Comparison of ENCODE assay signal across 8 mouse cellular contexts in genomic region chr3:146684811-146685675, GRCm38 (mm10). TPM values are rescaled to one million over a fixed set of nuclear protein-coding genes. Genes with fewer than 3 reads are reported as not detected.
A peak's percentile ranks its signal among the peaks of the same experiment; 100 is the strongest.
DNase-seq lines count a peak whose midpoint lies in the region; ATAC-seq and TF ChIP-seq lines count a peak whose summit lies in the region.

Samd13 (minus strand) TSS chr3:146685592.

- WGBS in bone marrow, adult 2 months: 4% methylated on average over 50 of the region's 50 CpGs
- WGBS in forebrain, embryonic 16.5 days: 4% methylated on average over 50 of the region's 50 CpGs

- intact Hi-C loops in heart, postnatal 36 days (cut with DNase I): loop anchor here (5.0 to 10.0 kb wide), 2 partner anchors 97 to 120 kb away; no protein-coding TSS in a partner anchor

- TF ChIP-seq CTCF in ES-Bruce4 (IDR thresholded peaks at IDR 0.05; ENCODE audit: low read depth, low read length): no peak
- TF ChIP-seq CTCF in bone marrow, adult 2 months (IDR thresholded peaks at IDR 0.05; ENCODE audit: control insufficient read depth, insufficient read depth, low read length): no peak
- no peak for TF ChIP-seq CTCF in layer of hippocampus, adult 2 months (conservative IDR thresholded peaks at IDR 0.05)

- peak within 1 kb of the TSS; percentile 42 for H3K9ac ChIP-seq in ES-Bruce4 (ENCODE audit: low read depth, poor library complexity, severe bottlenecking)
- H3K9ac ChIP-seq in forebrain, embryonic 16.5 days (replicated peaks; ENCODE audit: low read depth, low read length): peak within 1 kb of the TSS; percentile 33

- no peaks in the 10 kb centered on the region; the same call in 1 of the 2 replicates for H3K27me3 ChIP-seq in ES-Bruce4 (ENCODE audit: control insufficient read depth, insufficient read depth, low read length, poor library complexity, severe bottlenecking)
- 0 out of 2 replicates have a peak, but pooled peaks cover 3% of the 10 kb centered on the region for H3K27me3 ChIP-seq in forebrain, embryonic 16.5 days (replicated peaks; ENCODE audit: control insufficient read depth, insufficient read depth, low read length)

- DNase-seq in heart, postnatal 36 days: peak; percentile 64 to 72
- peak in 1 of 2 experiments; percentile 57 for DNase-seq in layer of hippocampus, adult 2 months (ENCODE audit: low spot score in 2 of 2)
- DNase-seq in lung, postnatal 10 days: peak; percentile 75
- peak; percentile 62 for DNase-seq in ovary, postnatal 36 days (ENCODE audit: low spot score)
- DNase-seq in urinary bladder, adult 2 months (ENCODE audit: low spot score): peak; percentile 29

- H3K4me3 ChIP-seq in ES-Bruce4 (ENCODE audit: low read depth, low read length): peak within 1 kb of the TSS; percentile 67
- peak within 1 kb of the TSS; percentile 59 for H3K4me3 ChIP-seq in bone marrow, adult 2 months (replicated peaks; ENCODE audit: control insufficient read depth, low read depth, low read length)
- H3K4me3 ChIP-seq in forebrain, embryonic 16.5 days (replicated peaks; ENCODE audit: low read length): peak within 1 kb of the TSS; percentile 46
- H3K4me3 ChIP-seq in layer of hippocampus, adult 2 months: peak within 1 kb of the TSS; percentile 64

- H3K4me2 ChIP-seq in forebrain, embryonic 16.5 days (ENCODE audit: low read length): peak within 1 kb of the TSS; percentile 81

- no peaks in the 10 kb centered on the region for H3K9me3 ChIP-seq in ES-Bruce4 (replicated peaks; ENCODE audit: control insufficient read depth, insufficient read depth, low read length, poor library complexity, severe bottlenecking)
- no peaks in the 10 kb centered on the region for H3K9me3 ChIP-seq in forebrain, embryonic 16.5 days (ENCODE audit: control insufficient read depth, low read length)

- H3K4me1 ChIP-seq in ES-Bruce4 (ENCODE audit: control insufficient read depth, insufficient read depth, low read length): no peaks in the 10 kb centered on the region
- peaks cover 2% of the 10 kb centered on the region for H3K4me1 ChIP-seq in bone marrow, adult 2 months (ENCODE audit: control insufficient read depth, insufficient read depth, low read length)
- peaks cover 18% of the 10 kb centered on the region for H3K4me1 ChIP-seq in forebrain, embryonic 16.5 days (replicated peaks; ENCODE audit: control insufficient read depth, insufficient read depth, low read length)

- peak; percentile 94 for ATAC-seq in forebrain, embryonic 16.5 days

- TF ChIP-seq EP300 in ES-Bruce4 (IDR thresholded peaks at IDR 0.05; ENCODE audit: insufficient read depth, low read depth, low read length): no peak

- no peaks in the 10 kb centered on the region for H3K36me3 ChIP-seq in ES-Bruce4 (ENCODE audit: control insufficient read depth, insufficient read depth, low read length, poor library complexity, severe bottlenecking)
- no peaks in the 10 kb centered on the region for H3K36me3 ChIP-seq in forebrain, embryonic 16.5 days (ENCODE audit: control insufficient read depth, insufficient read depth)

- TF ChIP-seq POLR2A in ES-Bruce4 (IDR thresholded peaks at IDR 0.05; ENCODE audit: insufficient read depth, low read length): no peak
- TF ChIP-seq POLR2A in bone marrow, adult 2 months (IDR thresholded peaks at IDR 0.05; ENCODE audit: borderline replicate concordance, control insufficient read depth, low read depth, low read length): no peak

- H3K27ac ChIP-seq in ES-Bruce4 (ENCODE audit: insufficient read depth, low read length): no peak within 1 kb of the TSS
- no peak within 1 kb of the TSS for H3K27ac ChIP-seq in bone marrow, adult 2 months (ENCODE audit: control insufficient read depth, insufficient read depth, low read depth, low read length, poor library complexity)
- no peak within 1 kb of the TSS for H3K27ac ChIP-seq in forebrain, embryonic 16.5 days (ENCODE audit: low read length)
- 0 out of 2 replicates have a peak within 1 kb of the TSS, but pooled peaks have one; percentile 20 for H3K27ac ChIP-seq in layer of hippocampus, adult 2 months

RNA-seq across cellular contexts. Expression of gene Samd13, which starts in this region (rescaled TPM):
- not detected in 2 replicates for polyA plus RNA-seq in ES-Bruce4 (2011; ENCODE audit: insufficient read depth, insufficient read length, low read depth, missing spikeins)
- polyA plus RNA-seq in bone marrow, adult 2 months (2011; ENCODE audit: insufficient read depth, insufficient read length, low replicate concordance, missing spikeins): not detected in 2 replicates
- polyA plus RNA-seq in forebrain, embryonic 16.5 days (2015; fragmentation: Nextera tagmentation; extraction: Ambion mirVana): 0.63 and 0.83 TPM in 2 replicates
- total RNA-seq in heart, postnatal 36 days (2021): 1 to 10 TPM; 1.6 to 2.4 TPM
- under 1 TPM; 0.72 to 0.86 TPM for total RNA-seq in layer of hippocampus, adult 2 months (2021)
- polyA plus RNA-seq in urinary bladder, adult 2 months (2012; rRNA removed): 0.23 and 0.35 TPM in 2 replicates

Comparison
In these comparisons a context has a peak if more than half of its experiments do, and no peak if none do; other contexts are left out.
1. Peak in ATAC-seq, H3K4me3 ChIP-seq, H3K9ac ChIP-seq and H3K4me2 ChIP-seq in forebrain, embryonic 16.5 days; RNA of the gene not detected or under 1 TPM.
2. Peak in DNase-seq in urinary bladder, adult 2 months; RNA of the gene not detected or under 1 TPM.